Mouse (Mus musculus) liver, embryonic 14.5 days (tissue): Measurements from ENCODE around the gene Maml3. TPM values are rescaled to one million over a fixed set of nuclear protein-coding genes. Genes with fewer than 3 reads are reported as not detected.

Experiments
- ATAC-seq: fragments of 200-750 bp; cut with Nextera tagmentation; 2 replicates; pipeline ENCODE4 v1.8.0; 2017; ENCODE audit warnings: moderate number of reproducible peaks, mild to moderate bottlenecking, moderate library complexity; ENCODE audit not compliant: insufficient read depth
- DNase-seq, 3 experiments: peaks; one replicate each; pipeline ENCODE4 v3.0.0-alpha.2; 2012 to 2013; ENCODE audit warnings: low read depth in 3 of 3, low spot score in 3 of 3
- H3K27ac ChIP-seq: fragments of 300-500 bp; sonication (generic); 2 replicates; pipeline ENCODE4 v1.5.1; 2014; ENCODE audit warnings: moderate library complexity, mild to moderate bottlenecking, control low read depth, inconsistent platforms
- H3K27me3 ChIP-seq: fragments of 300-500 bp; sonication (generic); 2 replicates; pipeline ENCODE4 v1.6.1; 2014; ENCODE audit warnings: mild to moderate bottlenecking, low read length, moderate library complexity; ENCODE audit not compliant: control insufficient read depth, insufficient read depth
- H3K36me3 ChIP-seq: fragments of 300-500 bp; sonication (generic); replicated peaks from 2 replicates; pipeline ENCODE4 v1.6.1; 2014; ENCODE audit warnings: low read depth; ENCODE audit not compliant: control insufficient read depth, insufficient read depth
- H3K4me1 ChIP-seq, 2 experiments: fragments of 200-500 bp in 1 of 2; fragments of 300-500 bp in 1 of 2; sonication (generic) in 1 of 2; replicated peaks; 2 replicates each; pipeline ENCODE4 v1.6.1; 2012 to 2014; ENCODE audit warnings: antibody characterized with exemption in 1 of 2, inconsistent platforms in 1 of 2, low read length in 1 of 2; ENCODE audit not compliant: control insufficient read depth in 2 of 2, insufficient read depth in 2 of 2
- H3K4me2 ChIP-seq: fragments of 300-500 bp; sonication (generic); 2 replicates; pipeline ENCODE4 v1.6.1; 2014; ENCODE audit warnings: low read depth, mild to moderate bottlenecking, control low read depth, moderate library complexity
- H3K4me3 ChIP-seq, 2 experiments: fragments of 200-500 bp in 1 of 2; fragments of 300-500 bp in 1 of 2; sonication (generic) in 1 of 2; 2 replicates each; pipeline ENCODE4 v1.5.1; 2012 to 2014; ENCODE audit warnings: low read depth in 2 of 2, low read length in 2 of 2, mild to moderate bottlenecking in 2 of 2, control low read depth in 1 of 2, inconsistent platforms in 1 of 2, moderate library complexity in 1 of 2; ENCODE audit not compliant: insufficient read depth in 1 of 2
- H3K9ac ChIP-seq: fragments of 300-500 bp; sonication (generic); replicated peaks from 2 replicates; pipeline ENCODE4 v1.6.1; 2014; ENCODE audit warnings: mild to moderate bottlenecking, control low read depth, moderate library complexity
- H3K9me3 ChIP-seq: fragments of 300-500 bp; sonication (generic); 2 replicates; pipeline ENCODE4 v1.6.1; 2016; ENCODE audit warnings: low read length, mixed read lengths; ENCODE audit not compliant: control insufficient read depth
- CTCF ChIP-seq: IDR thresholded peaks from 2 replicates; pipeline ENCODE4 v1.5.1; 2016; ENCODE audit warnings: antibody characterized with exemption, low read depth, control low read depth
- EP300 ChIP-seq: IDR thresholded peaks from 2 replicates; pipeline ENCODE4 v1.6.1; 2016; ENCODE audit warnings: antibody characterized with exemption, low read depth
- WGBS: fragments of 180-500 bp; shearing (Covaris S2); extraction: QIAGEN DNeasy Blood & Tissue Kit; methylation state at CpG from one replicate; pipeline ENCODE4 v1.1.7; 2014; ENCODE audit not compliant: insufficient replicate concordance; 5-methylcytosine and 5-hydroxymethylcytosine counted together
- polyA plus RNA-seq, 2 experiments: library from polyadenylated mRNA; depleted of rRNA in 1 of 2; stranded (reverse) in 1 of 2; unstranded in 1 of 2; fragments of >200 nt; fragmentation: Nextera tagmentation in 1 of 2; extraction: Ambion mirVana in 1 of 2; gene quantifications; 2 replicates each; pipeline versions ENCODE4 v1.2.1 to v1.2.3; 2012 to 2014

The Maml3 gene
- polyA plus RNA-seq, 2 experiments, result 0.57 to 0.71 TPM

DNA sequence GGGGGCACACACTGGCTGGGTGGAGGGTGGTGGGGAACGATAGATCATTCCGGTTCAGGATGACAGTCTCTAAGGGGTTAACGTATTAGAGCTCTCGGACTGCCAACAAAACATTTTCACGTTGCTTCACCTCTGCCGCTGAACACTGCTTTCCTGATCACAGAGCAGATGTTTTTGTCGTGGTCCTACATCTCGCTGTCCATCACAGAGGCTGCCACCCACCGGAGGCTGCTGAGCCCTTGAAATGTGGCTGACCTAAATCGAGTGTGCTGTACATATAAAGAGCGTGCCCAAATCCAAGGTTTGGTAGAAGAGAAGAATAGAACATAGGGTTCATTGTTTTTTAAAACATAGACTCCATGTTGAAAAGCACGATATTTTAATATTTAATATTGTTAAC is 263.3 kb downstream of the Maml3 start:
- DNase-seq, result no peak
- TF ChIP-seq CTCF, result no peak
- no peak for TF ChIP-seq EP300
- ATAC-seq, result no peak
- H3K9ac ChIP-seq, result no peak overlapping the region
- no peaks in the 10 kb centered on the region for H3K4me1 ChIP-seq
- H3K36me3 ChIP-seq, result no peaks in the 10 kb centered on the region
- WGBS, result 69% methylated on average over 12 of the region's 12 CpGs
- no peaks in the 10 kb centered on the region for H3K27me3 ChIP-seq
- H3K4me3 ChIP-seq, result no peak overlapping the region
- no peaks in the 10 kb centered on the region for H3K9me3 ChIP-seq
- no peak overlapping the region for H3K4me2 ChIP-seq
- H3K27ac ChIP-seq, result no peak overlapping the region

GRCm38 (mm10) chr3:51841177-51841576 is 263.7 kb downstream of the Maml3 start:
- DNase-seq (no peak), ATAC-seq (no peak)
- no peak overlapping the region for H3K27ac ChIP-seq
- 72% methylated on average over 6 of the region's 6 CpGs for WGBS
- TF ChIP-seq CTCF, result no peak
- no peak for TF ChIP-seq EP300
- no peaks in the 10 kb centered on the region for H3K36me3 ChIP-seq
- H3K4me3 ChIP-seq, result no peak overlapping the region
- no peak overlapping the region for H3K9ac ChIP-seq
- no peaks in the 10 kb centered on the region for H3K4me1 ChIP-seq
- H3K4me2 ChIP-seq, result no peak overlapping the region
- no peaks in the 10 kb centered on the region for H3K27me3 ChIP-seq
- no peaks in the 10 kb centered on the region for H3K9me3 ChIP-seq

DNA sequence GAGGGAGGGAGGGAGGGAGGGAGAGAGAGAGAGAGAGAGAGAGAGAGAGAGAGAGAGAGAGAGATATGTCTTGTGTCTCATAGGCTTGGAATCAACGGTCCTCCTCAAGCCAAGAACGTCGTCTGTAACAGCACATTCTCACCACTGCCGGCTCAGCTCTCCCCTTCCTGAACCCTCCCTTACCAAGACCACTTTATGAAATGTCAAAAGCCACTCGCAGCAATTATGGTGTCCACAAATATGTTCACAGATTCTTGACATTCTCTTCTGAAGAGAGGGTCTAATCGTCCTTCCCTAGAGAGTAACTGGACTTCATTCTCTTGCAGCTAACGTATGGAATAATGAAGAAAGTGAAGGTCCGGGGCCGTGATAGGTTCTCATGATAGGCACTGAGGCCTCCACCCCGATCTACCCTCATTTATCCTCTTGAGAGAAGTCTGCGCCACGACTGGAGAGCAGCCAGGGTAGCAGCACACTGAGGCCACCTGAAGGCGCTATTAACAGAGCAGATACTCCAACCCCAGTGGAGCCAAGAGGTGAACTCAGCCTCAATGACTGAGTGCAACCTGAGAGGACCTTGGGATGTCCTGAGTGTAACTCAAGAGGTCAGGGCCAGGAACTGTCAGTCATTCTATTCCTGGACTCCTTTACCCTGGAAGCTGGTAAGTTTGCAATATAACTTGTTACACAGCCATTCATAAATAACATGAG is 264.6 kb downstream of the Maml3 start:
- Histone ChIP-seq H3K9me3 (no peaks in the 10 kb centered on the region), H3K9ac (no peak overlapping the region), H3K27ac (no peak overlapping the region), H3K4me3 (no peak overlapping the region), H3K4me2 (no peak overlapping the region), H3K27me3 (no peaks in the 10 kb centered on the region), H3K4me1 (no peaks in the 10 kb centered on the region), H3K36me3 (no peaks in the 10 kb centered on the region)
- DNase-seq (no peak), ATAC-seq (no peak)
- WGBS, result 67% methylated on average over 13 of the region's 13 CpGs
- TF ChIP-seq CTCF, result no peak
- no peak for TF ChIP-seq EP300

GRCm38 (mm10) chr3:51839353-51839715 is 265.5 kb downstream of the Maml3 start:
- Histone ChIP-seq H3K4me2 (no peak overlapping the region), H3K36me3 (no peaks in the 10 kb centered on the region), H3K27ac (no peak overlapping the region), H3K9me3 (no peaks in the 10 kb centered on the region), H3K27me3 (no peaks in the 10 kb centered on the region), H3K9ac (no peak overlapping the region), H3K4me1 (no peaks in the 10 kb centered on the region), H3K4me3 (no peak overlapping the region)
- DNase-seq (no peak), ATAC-seq (no peak)
- 58% methylated on average over 5 of the region's 5 CpGs for whole genome bisulfite sequencing
- TF ChIP-seq EP300 (no peak), CTCF (no peak)

GRCm38 (mm10) chr3:51838696-51839352 is 266.1 kb downstream of the Maml3 start:
- H3K9ac ChIP-seq, result no peak overlapping the region
- no peak overlapping the region for H3K4me2 ChIP-seq
- ATAC-seq (no peak), DNase-seq (no peak)
- H3K4me1 ChIP-seq, result no peaks in the 10 kb centered on the region
- H3K36me3 ChIP-seq, result no peaks in the 10 kb centered on the region
- H3K4me3 ChIP-seq, result no peak overlapping the region
- 49% methylated on average over 5 of the region's 5 CpGs for WGBS
- H3K27ac ChIP-seq, result no peak overlapping the region
- no peaks in the 10 kb centered on the region for H3K27me3 ChIP-seq
- TF ChIP-seq EP300 (no peak), CTCF (no peak)
- H3K9me3 ChIP-seq, result no peaks in the 10 kb centered on the region
